Mouse (Mus musculus): ENCODE data around the gene Foxj2.

Foxj2 gene

GRCm38 (mm10) chr6:122819306-122820070 is at the start of gene Foxj2:
TSS of gene Foxj2 (plus strand) at chr6:122819914.
- DNase-seq (ENCODE audit: low spot score in 2 of 2): peak; percentile 54 to 72

DNA sequence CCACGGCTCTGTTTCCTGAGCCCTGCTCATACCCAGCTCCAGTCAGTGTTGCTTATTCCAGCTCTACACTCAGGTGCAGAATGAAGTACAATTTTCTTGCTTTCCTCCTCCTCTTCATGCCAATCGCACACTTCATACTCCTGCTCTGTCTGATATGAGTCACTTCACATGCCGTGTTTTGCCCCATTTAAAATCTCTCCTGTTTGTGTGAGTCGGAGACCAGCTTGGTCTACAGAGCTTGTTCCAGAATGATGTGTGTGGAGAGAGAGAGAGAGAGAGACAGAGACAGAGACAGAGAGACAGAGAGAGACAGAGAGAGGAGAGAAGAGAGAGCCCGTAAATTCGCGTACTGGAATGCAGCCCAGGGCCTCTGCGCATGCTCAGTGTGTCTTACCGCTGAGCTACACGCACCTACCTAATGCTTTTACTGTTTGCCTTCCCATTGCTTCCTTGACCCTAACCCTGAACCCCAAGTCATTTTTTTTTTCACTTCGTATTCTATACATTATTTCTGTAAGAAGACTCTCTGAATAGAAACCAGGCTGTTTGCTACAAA is 48.9 kb upstream of the Foxj2 start:
- DNase-seq (ENCODE audit: low spot score in 2 of 2): no peak

- DNase-seq (ENCODE audit: low spot score in 2 of 2): no peak
Measured at GRCm38 (mm10) chr6:122772701-122773100, 47.0 kb upstream of the Foxj2 start.

- no peak for DNase-seq (ENCODE audit: low spot score in 2 of 2)
Measured at GRCm38 (mm10) chr6:122774345-122774744, 45.4 kb upstream of the Foxj2 start.

DNA sequence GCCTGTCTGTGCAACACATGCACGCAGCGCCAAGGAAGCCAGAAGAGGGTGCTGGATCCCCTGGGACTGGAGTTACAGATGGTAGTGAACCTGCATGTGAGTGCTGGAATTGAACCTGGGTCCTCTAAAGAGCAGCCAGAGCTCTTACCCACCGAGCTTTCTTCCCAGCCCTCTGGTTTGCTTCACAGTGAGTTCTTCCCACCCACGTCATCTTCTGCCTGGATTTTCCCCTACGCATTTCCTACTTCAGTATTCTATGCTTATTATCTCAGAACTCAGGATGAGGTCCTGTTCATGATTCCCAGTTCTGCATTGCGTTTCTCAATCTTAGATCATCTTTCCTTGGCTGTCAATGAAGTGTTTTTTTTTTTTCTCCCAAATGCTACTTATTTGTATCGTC is 43.7 kb upstream of the Foxj2 start:
- DNase-seq (ENCODE audit: low spot score in 2 of 2): no peak

DNA sequence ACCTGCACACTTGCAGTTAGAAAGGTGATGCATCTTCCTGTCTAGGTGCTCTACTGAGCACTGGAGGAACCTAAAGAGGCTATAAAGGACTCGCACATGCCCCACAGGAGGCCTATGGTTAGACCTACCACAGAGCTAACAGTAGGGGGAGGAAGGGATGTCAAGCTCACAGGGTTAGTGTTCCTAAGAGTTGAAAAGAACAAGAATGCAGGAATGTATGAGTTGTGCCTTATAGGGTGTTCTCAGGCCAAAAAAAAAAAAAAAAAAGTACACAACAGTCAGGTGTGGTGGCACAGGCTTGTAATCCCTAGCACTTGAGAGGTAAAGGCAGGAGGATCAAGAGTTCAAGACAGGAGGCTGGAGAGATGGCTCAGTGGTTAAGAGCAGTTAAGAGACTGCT is 39.8 kb upstream of the Foxj2 start:
- no peak for DNase-seq (ENCODE audit: low spot score in 2 of 2)

GRCm38 (mm10) chr6:122781167-122781566 is 38.5 kb upstream of the Foxj2 start:
- no peak for DNase-seq (ENCODE audit: low spot score in 2 of 2)

DNA sequence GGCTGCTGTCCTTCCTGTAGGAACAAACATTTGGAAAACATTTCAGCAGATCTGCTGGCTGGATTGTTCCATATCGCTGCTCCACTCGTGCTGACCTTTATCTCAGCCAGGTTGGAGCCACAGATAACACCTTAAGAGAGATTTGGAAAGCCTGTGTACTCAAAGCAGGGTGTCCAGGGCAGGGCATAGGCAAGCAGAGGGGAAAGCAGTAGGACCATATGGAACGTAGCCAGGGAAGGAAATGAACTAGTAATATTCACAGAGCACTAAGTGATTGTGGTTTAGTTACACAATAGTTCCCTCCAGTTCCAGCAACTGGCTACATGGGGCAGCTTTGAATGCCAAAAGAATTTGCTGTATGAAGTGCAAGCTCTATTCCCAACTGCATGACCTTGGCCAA is 37.5 kb upstream of the Foxj2 start:
- no peak for DNase-seq (ENCODE audit: low spot score in 2 of 2)

GRCm38 (mm10) chr6:122784866-122785265 is 34.8 kb upstream of the Foxj2 start:
- peak in 1 of 2 experiments; percentile 26 for DNase-seq (ENCODE audit: low spot score in 2 of 2)

DNA sequence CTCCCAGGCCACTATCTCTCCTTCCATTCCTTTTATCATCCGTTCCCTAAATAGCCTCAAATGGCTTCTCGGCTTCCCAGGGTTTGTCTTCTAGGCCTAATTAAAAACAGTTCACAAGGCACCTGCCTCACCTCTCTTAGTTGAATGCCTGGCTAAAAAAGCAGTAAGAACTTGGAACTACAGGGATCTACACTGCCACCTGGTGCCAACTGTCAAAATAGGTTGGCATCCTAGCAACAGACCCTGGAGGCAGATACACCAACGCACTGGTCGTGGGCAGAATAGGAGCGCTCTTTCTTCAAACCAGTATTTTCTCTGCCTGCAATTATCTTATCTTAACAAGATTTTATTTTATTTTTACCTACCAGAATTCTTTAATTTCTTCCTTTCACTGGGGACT is 33.4 kb upstream of the Foxj2 start:
- peak in 1 of 2 experiments; percentile 50 for DNase-seq (ENCODE audit: low spot score in 2 of 2)

DNA sequence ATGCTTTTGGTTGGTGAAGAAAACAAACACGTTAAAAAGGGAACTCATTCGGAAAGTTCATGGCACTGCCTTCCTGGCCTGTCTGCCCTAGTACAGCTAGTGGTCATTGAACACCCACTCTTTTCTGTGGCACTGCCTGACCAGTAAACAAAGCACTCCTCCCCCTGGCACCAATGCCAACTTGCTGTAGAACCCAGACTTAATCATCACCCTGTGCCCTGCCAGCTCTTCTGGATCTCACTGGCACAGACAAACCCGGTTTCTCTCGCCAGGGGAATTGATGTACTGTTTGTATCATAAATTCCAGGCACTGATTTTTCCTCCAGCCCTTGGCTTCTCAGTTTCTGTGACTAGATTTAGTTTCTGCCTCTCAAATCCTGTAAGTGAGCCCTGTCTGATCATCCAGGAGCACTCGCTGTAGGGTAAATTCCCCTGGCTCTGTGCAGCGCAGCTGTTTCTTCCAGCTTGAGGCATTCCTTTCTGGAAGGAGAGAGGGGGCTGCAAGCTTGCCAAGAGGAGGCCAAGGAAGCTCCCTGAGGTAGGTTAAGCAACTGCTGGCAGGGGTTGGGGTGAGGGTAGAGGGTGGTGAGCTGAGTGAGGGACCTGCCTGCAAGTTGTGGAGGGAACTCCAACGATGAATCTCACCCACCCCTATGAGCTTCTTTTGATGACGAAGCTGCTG is 24.3 kb upstream of the Foxj2 start:
- DNase-seq (ENCODE audit: low spot score in 2 of 2): no peak

- DNase-seq (ENCODE audit: low spot score in 2 of 2): no peak
Measured at GRCm38 (mm10) chr6:122800640-122801300, 18.9 kb upstream of the Foxj2 start.

- peak; percentile 29 to 33 for DNase-seq (ENCODE audit: low spot score in 2 of 2)
Measured at GRCm38 (mm10) chr6:122801301-122801800, 18.4 kb upstream of the Foxj2 start, which contains the start of gene Slc2a3. TSS of gene Slc2a3 (minus strand) at chr6:122801640.

DNA sequence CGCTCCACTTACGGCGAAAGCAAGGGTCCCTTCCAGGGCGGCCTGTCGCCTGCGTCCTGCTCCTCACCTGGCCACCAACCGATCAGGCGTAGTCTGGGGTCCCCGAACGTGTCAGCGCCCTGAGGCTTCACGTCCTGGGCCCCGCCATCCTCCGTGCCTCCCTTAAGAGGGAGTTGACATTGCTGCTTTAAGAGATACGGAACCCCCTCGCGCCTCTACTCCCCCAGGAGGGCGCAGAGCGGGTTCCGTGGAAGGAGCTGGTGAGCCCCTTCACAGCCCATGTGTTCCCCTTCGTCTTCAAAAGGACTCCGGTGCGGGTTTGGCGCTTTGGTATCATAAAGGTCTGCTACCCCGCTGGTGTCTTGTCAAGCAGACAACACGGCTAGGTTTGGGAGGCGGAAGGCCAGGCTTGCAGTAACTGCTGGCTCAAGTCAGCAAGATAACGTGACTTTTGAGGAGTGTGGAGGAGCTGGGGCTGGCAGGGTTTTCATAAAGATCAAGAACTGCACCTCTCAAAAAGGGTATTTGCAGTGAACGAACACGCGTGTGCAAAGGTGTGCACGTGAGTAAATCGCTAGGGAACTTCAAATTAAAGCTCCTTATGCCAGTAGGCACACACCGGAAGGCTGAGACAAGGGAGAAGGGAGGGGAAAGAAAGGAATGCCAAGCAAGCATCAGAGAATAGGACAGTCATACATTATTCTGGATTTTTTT is 17.8 kb upstream of the Foxj2 start:
- DNase-seq (ENCODE audit: low spot score in 2 of 2): peak; percentile 41 to 50

GRCm38 (mm10) chr6:122804418-122804817 is 15.3 kb upstream of the Foxj2 start:
- DNase-seq (ENCODE audit: low spot score in 2 of 2): peak; percentile 57 to 80

- DNase-seq (ENCODE audit: low spot score in 2 of 2): peak; percentile 67 to 72
Measured at GRCm38 (mm10) chr6:122810022-122810614, 9.6 kb upstream of the Foxj2 start.

- peak; percentile 82 to 87 for DNase-seq (ENCODE audit: low spot score in 2 of 2)
Measured at GRCm38 (mm10) chr6:122810615-122811279, 9.0 kb upstream of the Foxj2 start.

GRCm38 (mm10) chr6:122811280-122811652 is 8.4 kb upstream of the Foxj2 start:
- DNase-seq (ENCODE audit: low spot score in 2 of 2): peak; percentile 95 to 96

DNA sequence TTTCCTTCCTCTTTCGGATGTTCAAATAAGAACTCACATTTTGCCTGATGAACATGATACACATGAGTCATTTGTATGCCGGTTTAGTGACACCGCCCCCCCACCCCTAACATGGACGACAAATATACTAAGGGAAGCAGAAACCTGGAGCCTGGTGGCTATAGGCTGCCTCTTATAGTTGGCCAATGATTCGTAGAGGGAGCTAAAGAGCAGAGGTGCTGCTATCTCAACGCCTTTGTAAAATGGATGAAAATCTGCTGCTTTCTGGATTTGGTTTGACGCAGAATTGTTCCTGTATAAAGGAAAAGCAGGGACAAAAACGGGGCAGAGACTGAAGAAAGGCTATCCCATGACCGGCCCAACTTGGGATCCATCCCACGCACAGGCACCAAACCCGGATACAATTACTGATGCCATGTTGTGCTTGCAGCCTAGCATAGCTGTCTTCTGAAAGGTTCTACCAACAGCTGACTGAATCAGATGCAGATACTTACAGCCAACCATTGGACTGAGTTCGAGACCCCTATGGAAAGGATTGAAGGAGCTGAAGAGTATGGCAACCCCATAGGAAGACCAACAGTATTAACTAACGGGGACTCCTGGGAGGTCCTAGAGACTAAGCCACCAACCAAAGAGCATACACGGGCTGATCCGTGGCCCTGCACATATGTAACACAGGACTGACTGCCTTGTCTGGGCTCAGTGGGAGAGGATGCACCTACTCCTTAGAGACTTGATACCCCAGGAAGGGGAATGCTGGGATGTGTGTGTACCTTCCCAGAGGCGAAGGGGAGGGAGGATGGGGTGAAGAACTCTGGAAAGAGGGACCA is 7.7 kb upstream of the Foxj2 start:
- peak; percentile 60 to 64 for DNase-seq (ENCODE audit: low spot score in 2 of 2)

DNA sequence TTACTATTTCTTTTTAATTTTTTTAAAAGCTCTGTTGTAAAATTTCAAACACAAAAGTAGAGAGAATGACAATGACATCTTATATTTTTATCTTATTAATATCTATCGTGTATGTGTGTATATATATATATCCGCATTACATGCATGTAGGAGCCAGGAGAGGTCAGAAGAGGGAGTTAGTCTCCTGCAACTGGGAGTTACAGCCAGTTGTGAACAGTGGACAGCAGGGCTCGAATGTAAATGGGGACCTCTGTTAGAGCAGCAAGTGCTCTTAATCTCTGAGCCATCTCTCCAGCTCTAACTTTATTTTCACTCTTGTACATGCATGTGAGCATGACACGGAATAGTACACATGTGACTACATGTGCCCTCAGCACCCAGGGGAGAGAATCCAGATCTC is 7.0 kb upstream of the Foxj2 start:
- DNase-seq (ENCODE audit: low spot score in 2 of 2): no peak

Data from thymus, postnatal 10 days (tissue).